19 mouse cellular contexts compared by ENCODE assay signal in genomic region chr1:158549616-158550015, GRCm38 (mm10).
"Had no signal": no experiment of that assay in that cellular context is flagged by ENCODE, and none has a peak within 500 bp of the region (broad histone marks: within the 10 kb centered on the region; RNA-seq: fewer than 3 reads in every experiment).

No protein-coding gene starts in this region.

- H3K4me2 ChIP-seq: lung, embryonic 14.5 days; midbrain, embryonic 11.5 days; midbrain, embryonic 13.5 days; neural tube, embryonic 13.5 days; neural tube, embryonic 15.5 days; stomach, embryonic 15.5 days had no signal

- H3K36me3 ChIP-seq: neural tube, embryonic 15.5 days; stomach, embryonic 15.5 days had no signal

- H3K9me3 ChIP-seq: midbrain, embryonic 13.5 days; neural tube, embryonic 13.5 days; neural tube, embryonic 15.5 days; stomach, embryonic 15.5 days had no signal

- ATAC-seq: midbrain, embryonic 13.5 days; midbrain, embryonic 16.5 days had no signal

- H3K9ac ChIP-seq: lung, embryonic 14.5 days; midbrain, embryonic 13.5 days; neural tube, embryonic 13.5 days; neural tube, embryonic 15.5 days; stomach, embryonic 15.5 days had no signal

- H3K27me3 ChIP-seq: midbrain, embryonic 13.5 days; neural tube, embryonic 13.5 days; neural tube, embryonic 15.5 days; stomach, embryonic 15.5 days had no signal

- DNase-seq: lung, adult 18-20 months; lung, embryonic 14.5 days; lung, postnatal 10 days; lung, postnatal 4 days; retina, postnatal 1 day; right cerebral cortex, adult 18-20 months; right cerebral cortex, postnatal 25 days; right cerebral cortex, postnatal 4 days; thymus, adult 2 months; thymus, postnatal 25 days; thymus, postnatal 4 days had no signal

- H3K4me1 ChIP-seq: stomach, embryonic 15.5 days had no signal

- H3K4me3 ChIP-seq: midbrain, embryonic 13.5 days; myocyte; neural tube, embryonic 13.5 days; neural tube, embryonic 15.5 days; stomach, embryonic 15.5 days had no signal

- H3K27ac ChIP-seq: midbrain, embryonic 13.5 days; neural tube, embryonic 13.5 days; neural tube, embryonic 15.5 days; stomach, embryonic 15.5 days; stomach, postnatal 0 days had no signal
